Mouse (Mus musculus) neural tube, embryonic 12.5 days (tissue): ENCODE measurements around the gene Popdc3. TPM values are rescaled to one million over a fixed set of nuclear protein-coding genes. Genes with fewer than 3 reads are reported as not detected.

ENCODE experiments used
- ATAC-seq: fragments of 200-750 bp; cut with Nextera tagmentation; 2 replicates; pipeline ENCODE4 v1.8.0; 2017; ENCODE audit warnings: low read depth, mild to moderate bottlenecking, moderate TSS enrichment, moderate library complexity; ENCODE audit not compliant: low FRiP score
- H3K27ac ChIP-seq: fragments of 300-500 bp; sonication (generic); 2 replicates; pipeline ENCODE4 v1.5.1; 2016
- H3K27me3 ChIP-seq: fragments of 300-500 bp; sonication (generic); replicated peaks from 2 replicates; pipeline ENCODE4 v1.6.1; 2016; ENCODE audit warnings: mild to moderate bottlenecking
- H3K36me3 ChIP-seq: fragments of 300-500 bp; sonication (generic); 2 replicates; pipeline ENCODE4 v1.6.1; 2016; ENCODE audit warnings: mild to moderate bottlenecking
- H3K4me1 ChIP-seq: fragments of 300-500 bp; sonication (generic); 2 replicates; pipeline ENCODE4 v1.6.1; 2016
- H3K4me2 ChIP-seq: fragments of 300-500 bp; sonication (generic); replicated peaks from 2 replicates; pipeline ENCODE4 v1.6.1; 2016; ENCODE audit warnings: mild to moderate bottlenecking
- H3K4me3 ChIP-seq: fragments of 300-500 bp; sonication (generic); 2 replicates; pipeline ENCODE4 v1.5.1; 2016
- H3K9ac ChIP-seq: fragments of 300-500 bp; sonication (generic); 2 replicates; pipeline ENCODE4 v1.6.1; 2016; ENCODE audit warnings: mild to moderate bottlenecking
- H3K9me3 ChIP-seq: fragments of 300-500 bp; sonication (generic); 2 replicates; pipeline ENCODE4 v1.6.1; 2016; ENCODE audit warnings: mild to moderate bottlenecking
- WGBS: fragments of 180-500 bp; shearing (Covaris S2); methylation state at CpG from one replicate; pipeline ENCODE4 v1.1.7; 2016; 5-methylcytosine and 5-hydroxymethylcytosine counted together
- polyA plus RNA-seq: library from polyadenylated mRNA; unstranded; fragments of >200 nt; fragmentation: Nextera tagmentation; extraction: Ambion mirVana; gene quantifications from 2 replicates; pipeline ENCODE4 v1.2.1, GENCODE M21; 2016

The Popdc3 gene
- polyA plus RNA-seq, 1 experiment from 2014 or later = 0.81 TPM

GRCm38 (mm10) chr10:45154557-45155060, 23.3 kb upstream of the Popdc3 start:
- no peak overlapping the region for H3K9ac ChIP-seq
- H3K36me3 ChIP-seq = peaks cover 87% of the 10 kb centered on the region
- H3K27me3 ChIP-seq = no peaks in the 10 kb centered on the region
- no peak overlapping the region for H3K4me2 ChIP-seq
- no peak overlapping the region for H3K4me3 ChIP-seq
- no peaks in the 10 kb centered on the region for H3K9me3 ChIP-seq
- peaks cover 7% of the 10 kb centered on the region for H3K4me1 ChIP-seq
- 97% methylated on average over 14 of the region's 14 CpGs for WGBS
- H3K27ac ChIP-seq = no peak overlapping the region
- ATAC-seq = no peak

- H3K27me3 ChIP-seq = no peaks in the 10 kb centered on the region
- no peak overlapping the region for H3K4me3 ChIP-seq
- no peaks in the 10 kb centered on the region for H3K4me1 ChIP-seq
- no peak overlapping the region for H3K4me2 ChIP-seq
- WGBS = 87% methylated on average over 8 of the region's 8 CpGs
- no peak overlapping the region for H3K9ac ChIP-seq
- no peak overlapping the region for H3K27ac ChIP-seq
- H3K9me3 ChIP-seq = no peaks in the 10 kb centered on the region
- ATAC-seq = no peak
- no peaks in the 10 kb centered on the region for H3K36me3 ChIP-seq
Measured at GRCm38 (mm10) chr10:45165851-45166250, 12.0 kb upstream of the Popdc3 start.

GRCm38 (mm10) chr10:45173927-45174326, 4.0 kb upstream of the Popdc3 start:
- Histone ChIP-seq H3K9ac (no peak overlapping the region), H3K27me3 (no peaks in the 10 kb centered on the region), H3K36me3 (no peaks in the 10 kb centered on the region), H3K4me2 (no peak overlapping the region), H3K4me3 (no peak overlapping the region), H3K27ac (no peak overlapping the region), H3K9me3 (no peaks in the 10 kb centered on the region), H3K4me1 (no peaks in the 10 kb centered on the region)
- 80% methylated on average over 8 of the region's 8 CpGs for WGBS
- ATAC-seq = no peak

GRCm38 (mm10) chr10:45174345-45174744, 3.6 kb upstream of the Popdc3 start:
- no peak for ATAC-seq
- Histone ChIP-seq H3K9me3 (no peaks in the 10 kb centered on the region), H3K27me3 (no peaks in the 10 kb centered on the region), H3K36me3 (no peaks in the 10 kb centered on the region), H3K9ac (no peak overlapping the region), H3K4me1 (no peaks in the 10 kb centered on the region), H3K27ac (no peak overlapping the region), H3K4me2 (no peak overlapping the region), H3K4me3 (no peak overlapping the region)
- WGBS = 73% methylated on average over 3 of the region's 3 CpGs

- Histone ChIP-seq H3K4me3 (no peak overlapping the region), H3K9ac (no peak overlapping the region), H3K27ac (no peak overlapping the region), H3K9me3 (no peaks in the 10 kb centered on the region), H3K4me1 (no peaks in the 10 kb centered on the region), H3K27me3 (no peaks in the 10 kb centered on the region), H3K4me2 (no peak overlapping the region), H3K36me3 (no peaks in the 10 kb centered on the region)
- ATAC-seq = no peak
- WGBS = 92% methylated on average over 4 of the region's 4 CpGs
Measured at GRCm38 (mm10) chr10:45180677-45181326, 2.9 kb downstream of the Popdc3 start.

- H3K9me3 ChIP-seq = no peaks in the 10 kb centered on the region
- 94% methylated on average over 3 of the region's 3 CpGs for WGBS
- H3K9ac ChIP-seq = no peak overlapping the region
- H3K4me2 ChIP-seq = no peak overlapping the region
- no peak overlapping the region for H3K27ac ChIP-seq
- ATAC-seq = no peak
- no peak overlapping the region for H3K4me3 ChIP-seq
- H3K4me1 ChIP-seq = no peaks in the 10 kb centered on the region
- H3K27me3 ChIP-seq = no peaks in the 10 kb centered on the region
- H3K36me3 ChIP-seq = no peaks in the 10 kb centered on the region
Measured at GRCm38 (mm10) chr10:45181344-45181743, 3.4 kb downstream of the Popdc3 start.

- Histone ChIP-seq H3K9me3 (no peaks in the 10 kb centered on the region), H3K36me3 (no peaks in the 10 kb centered on the region), H3K27ac (no peak overlapping the region), H3K9ac (no peak overlapping the region), H3K27me3 (no peaks in the 10 kb centered on the region), H3K4me3 (no peak overlapping the region), H3K4me1 (no peaks in the 10 kb centered on the region), H3K4me2 (no peak overlapping the region)
- WGBS = 94% methylated on average over 2 of the region's 2 CpGs
- no peak for ATAC-seq
Measured at GRCm38 (mm10) chr10:45185457-45185856, 7.6 kb downstream of the Popdc3 start.

- Histone ChIP-seq H3K27ac (no peak overlapping the region), H3K4me2 (0 out of 2 replicates have a peak overlapping the region, but pooled peaks have one; percentile 1)
- WGBS = 21% methylated on average over 14 of the region's 14 CpGs
Measured at GRCm38 (mm10) chr10:45193330-45194310, 15.7 kb downstream of the Popdc3 start.

GRCm38 (mm10) chr10:45194531-45194930, 16.6 kb downstream of the Popdc3 start:
- Histone ChIP-seq H3K4me2 (no peak overlapping the region), H3K4me1 (peaks cover 17% of the 10 kb centered on the region), H3K4me3 (no peak overlapping the region), H3K9me3 (no peaks in the 10 kb centered on the region), H3K9ac (no peak overlapping the region), H3K36me3 (no peaks in the 10 kb centered on the region), H3K27ac (no peak overlapping the region), H3K27me3 (no peaks in the 10 kb centered on the region)
- 69% methylated on average over 5 of the region's 5 CpGs for WGBS
- no peak for ATAC-seq

More at GRCm38 (mm10) chr10:45193330-45194310, 15.7 kb downstream of the Popdc3 start:
- Histone ChIP-seq H3K9ac (no peak overlapping the region), H3K27me3 (no peaks in the 10 kb centered on the region), H3K4me3 (no peak overlapping the region), H3K36me3 (no peaks in the 10 kb centered on the region), H3K4me1 (peaks cover 17% of the 10 kb centered on the region), H3K9me3 (no peaks in the 10 kb centered on the region)
- ATAC-seq = peak; percentile 88

GRCm38 (mm10) chr10:45204582-45204981, 26.7 kb downstream of the Popdc3 start:
- H3K4me3 ChIP-seq = no peak overlapping the region
- ATAC-seq = no peak
- no peak overlapping the region for H3K4me2 ChIP-seq
- 62% methylated on average over 1 of the region's 1 CpGs for WGBS
- H3K27ac ChIP-seq = no peak overlapping the region
- no peak overlapping the region for H3K9ac ChIP-seq
- H3K4me1 ChIP-seq = no peaks in the 10 kb centered on the region
- no peaks in the 10 kb centered on the region for H3K27me3 ChIP-seq
- H3K36me3 ChIP-seq = no peaks in the 10 kb centered on the region
- no peaks in the 10 kb centered on the region for H3K9me3 ChIP-seq

- Histone ChIP-seq H3K4me3 (no peak overlapping the region), H3K27ac (no peak overlapping the region), H3K9ac (no peak overlapping the region), H3K27me3 (no peaks in the 10 kb centered on the region), H3K36me3 (no peaks in the 10 kb centered on the region), H3K4me1 (no peaks in the 10 kb centered on the region), H3K4me2 (no peak overlapping the region), H3K9me3 (no peaks in the 10 kb centered on the region)
- no peak for ATAC-seq
Measured at GRCm38 (mm10) chr10:45210201-45210600, 32.3 kb downstream of the Popdc3 start.

- Histone ChIP-seq H3K36me3 (no peaks in the 10 kb centered on the region), H3K9me3 (no peaks in the 10 kb centered on the region), H3K27ac (no peak overlapping the region), H3K4me3 (no peak overlapping the region), H3K27me3 (no peaks in the 10 kb centered on the region), H3K4me1 (no peaks in the 10 kb centered on the region), H3K4me2 (no peak overlapping the region), H3K9ac (no peak overlapping the region)
- ATAC-seq = no peak
- 90% methylated on average over 7 of the region's 7 CpGs for WGBS
Measured at GRCm38 (mm10) chr10:45216676-45217075, 38.8 kb downstream of the Popdc3 start.
